In the genomic region with DNA sequence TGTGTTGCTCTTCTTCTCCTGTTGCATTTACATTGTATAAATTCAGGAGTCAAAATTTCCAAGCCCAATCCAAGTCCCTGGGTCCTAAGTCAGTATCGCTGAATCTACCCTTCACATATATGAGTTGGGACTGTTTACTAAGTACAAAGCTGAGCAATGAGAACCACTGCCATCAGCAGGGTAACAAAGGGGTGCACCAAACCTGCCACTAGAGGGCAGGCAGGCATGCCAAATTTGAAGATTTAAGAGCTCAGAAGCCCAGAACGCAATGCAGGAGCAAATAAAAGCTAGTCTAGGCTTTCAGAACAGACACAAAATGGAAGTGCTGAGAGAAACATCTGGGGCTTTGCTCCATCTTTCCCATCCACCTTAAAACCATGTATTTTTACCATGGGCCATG, we compare ENCODE assay signal across 8 mouse cellular contexts.
DNase-seq lines count a peak whose midpoint lies in the region; ATAC-seq and TF ChIP-seq lines count a peak whose summit lies in the region.

No protein-coding gene starts in this region.

- peak; percentile 25; the same call in 1 of the 2 replicates for TF ChIP-seq CTCF in G1E (IDR thresholded peaks at IDR 0.05; ENCODE audit: low read depth, low read length)

- DNase-seq in hindbrain, embryonic 14.5 days (ENCODE audit: low spot score): peak; percentile 68
- no peak for DNase-seq in G1E (ENCODE audit: low spot score)
- peak; percentile 45 to 69 for DNase-seq in layer of hippocampus, postnatal 10 days (ENCODE audit: low spot score in 2 of 2)
- peak; percentile 51 for DNase-seq in mesoderm, embryonic 11.5 days (ENCODE audit: low read depth, low spot score)
- DNase-seq in Muller cell, postnatal 12 days (ENCODE audit: inconsistent ontology term): no peak

- no peaks in the 10 kb centered on the region for H3K4me1 ChIP-seq in hindbrain, embryonic 14.5 days (replicated peaks; ENCODE audit: control insufficient read depth, insufficient read depth, low read length)
- H3K4me1 ChIP-seq in hindbrain, embryonic 12.5 days: no peaks in the 10 kb centered on the region
- H3K4me1 ChIP-seq in G1E (ENCODE audit: insufficient read depth, low read depth, low read length): peaks cover 3% of the 10 kb centered on the region; the same call in 1 of the 2 replicates

- H3K9ac ChIP-seq in hindbrain, embryonic 14.5 days: no peak overlapping the region
- H3K9ac ChIP-seq in hindbrain, embryonic 12.5 days: no peak overlapping the region

- WGBS in hindbrain, embryonic 14.5 days: 29% methylated on average over 2 of the region's 2 CpGs
- 53% methylated on average over 2 of the region's 2 CpGs for WGBS in hindbrain, embryonic 12.5 days

- H3K27ac ChIP-seq in hindbrain, embryonic 14.5 days: no peak overlapping the region
- no peak overlapping the region for H3K27ac ChIP-seq in hindbrain, embryonic 12.5 days

- ATAC-seq in hindbrain, embryonic 14.5 days (ENCODE audit: low FRiP score): no peak
- no peak for ATAC-seq in hindbrain, embryonic 12.5 days (ENCODE audit: low FRiP score)
- no peak for ATAC-seq in G1E (ENCODE audit: extremely low read depth, insufficient number of reproducible peaks, low FRiP score, poor library complexity, severe bottlenecking)
- peak; percentile 58; the same call in 1 of the 2 replicates for ATAC-seq in cerebellum, adult (ENCODE audit: insufficient number of reproducible peaks, low FRiP score, low TSS enrichment)
- ATAC-seq in frontal cortex, adult (ENCODE audit: low TSS enrichment): peak; percentile 93

- no peak overlapping the region for H3K4me3 ChIP-seq in hindbrain, embryonic 14.5 days (replicated peaks; ENCODE audit: low read length)
- no peak overlapping the region for H3K4me3 ChIP-seq in hindbrain, embryonic 12.5 days
- no peak overlapping the region for H3K4me3 ChIP-seq in G1E (ENCODE audit: low read depth, low read length)

- H3K36me3 ChIP-seq in hindbrain, embryonic 14.5 days (replicated peaks; ENCODE audit: control insufficient read depth, insufficient read depth): no peaks in the 10 kb centered on the region
- no peaks in the 10 kb centered on the region for H3K36me3 ChIP-seq in hindbrain, embryonic 12.5 days
- H3K36me3 ChIP-seq in G1E (replicated peaks): peaks cover 2% of the 10 kb centered on the region

- H3K9me3 ChIP-seq in hindbrain, embryonic 14.5 days (ENCODE audit: control insufficient read depth, low read length): no peaks in the 10 kb centered on the region
- H3K9me3 ChIP-seq in hindbrain, embryonic 12.5 days (replicated peaks): no peaks in the 10 kb centered on the region
- no peaks in the 10 kb centered on the region for H3K9me3 ChIP-seq in G1E (replicated peaks)

- H3K27me3 ChIP-seq in hindbrain, embryonic 14.5 days (ENCODE audit: control insufficient read depth, insufficient read depth, low read length): peaks cover 14% of the 10 kb centered on the region
- H3K27me3 ChIP-seq in hindbrain, embryonic 12.5 days: peaks cover 14% of the 10 kb centered on the region
- no peaks in the 10 kb centered on the region for H3K27me3 ChIP-seq in G1E (ENCODE audit: insufficient read depth, low read length)

- no peak overlapping the region for H3K4me2 ChIP-seq in hindbrain, embryonic 14.5 days (replicated peaks)
- no peak overlapping the region for H3K4me2 ChIP-seq in hindbrain, embryonic 12.5 days (replicated peaks)

Comparison
In these comparisons a context has a peak if more than half of its experiments do, and no peak if none do; other contexts are left out.
1. ATAC-seq: peak in cerebellum, adult (single experiment) and frontal cortex, adult (single experiment); none in hindbrain, embryonic 14.5 days (single experiment), hindbrain, embryonic 12.5 days (single experiment) and G1E (single experiment).
2. DNase-seq: peak in hindbrain, embryonic 14.5 days (single experiment), layer of hippocampus, postnatal 10 days (2 of 2) and mesoderm, embryonic 11.5 days (single experiment); none in G1E (single experiment) and Muller cell, postnatal 12 days (single experiment).